Mouse (Mus musculus): ENCODE data around the gene Gm17783. TPM values are rescaled to one million over a fixed set of nuclear protein-coding genes. Genes with fewer than 3 reads are reported as not detected.
"Not testable (repeated sequence)": the region's sequence is repeated elsewhere in the genome, so short reads cannot be mapped to it uniquely, and the experiment has no call there.

Gm17783 gene
- total RNA-seq (2021) = under 1 TPM in 1 of 2 experiments, not detected in 1; 0.44 TPM
- long read RNA-seq, experiment 1 = 0 reads
- long read RNA-seq, experiment 2 = 0 reads

DNA sequence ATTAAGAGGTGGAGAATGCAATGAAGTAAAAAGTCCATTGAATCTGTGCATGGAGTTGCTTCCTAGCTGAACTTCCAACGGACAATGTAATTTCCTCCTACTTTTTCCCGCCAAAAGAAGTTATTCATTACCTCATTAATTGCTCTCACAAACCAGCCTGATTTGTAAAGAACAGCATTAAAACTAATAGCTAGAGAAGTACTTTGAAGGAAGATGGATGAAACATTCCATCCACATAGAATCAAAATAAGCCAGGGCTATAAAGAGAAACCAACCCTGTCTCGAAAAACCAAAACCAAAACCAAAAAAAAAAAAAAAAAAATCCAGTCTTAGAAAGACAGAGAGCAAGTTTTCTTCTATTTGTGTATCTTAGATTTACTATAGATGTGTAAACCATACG is at the start of gene Gm17783:
Gm17783 (minus strand) TSS at position 101 of the 400 bp plus-strand sequence.
- intact Hi-C loops (cut with DNase I) = no loop called here
- DNase-seq (ENCODE audit: low spot score in 2 of 2) = no peak

DNA sequence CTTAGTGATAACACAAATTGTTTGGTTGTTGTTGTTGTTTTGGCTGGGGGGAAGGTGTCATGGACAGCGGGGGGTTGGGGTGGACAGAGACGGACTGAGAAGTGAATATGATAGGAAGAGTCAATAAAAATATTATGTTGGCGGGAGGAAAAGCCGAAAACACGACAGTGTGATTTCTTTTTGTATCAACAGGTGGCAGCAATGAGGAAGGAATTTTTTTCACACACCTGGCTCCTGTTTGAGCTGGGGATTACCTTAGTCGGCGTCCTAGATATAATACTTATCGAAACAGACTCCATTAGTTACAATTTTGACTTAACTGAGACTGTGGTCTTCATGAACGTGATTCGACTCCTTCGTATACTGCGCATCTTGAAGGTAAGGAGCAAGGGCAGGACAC is 48.0 kb upstream of the Gm17783 start:
- intact Hi-C loops (cut with DNase I) = no loop called here
- DNase-seq (ENCODE audit: low spot score in 2 of 2) = no peak

DNA sequence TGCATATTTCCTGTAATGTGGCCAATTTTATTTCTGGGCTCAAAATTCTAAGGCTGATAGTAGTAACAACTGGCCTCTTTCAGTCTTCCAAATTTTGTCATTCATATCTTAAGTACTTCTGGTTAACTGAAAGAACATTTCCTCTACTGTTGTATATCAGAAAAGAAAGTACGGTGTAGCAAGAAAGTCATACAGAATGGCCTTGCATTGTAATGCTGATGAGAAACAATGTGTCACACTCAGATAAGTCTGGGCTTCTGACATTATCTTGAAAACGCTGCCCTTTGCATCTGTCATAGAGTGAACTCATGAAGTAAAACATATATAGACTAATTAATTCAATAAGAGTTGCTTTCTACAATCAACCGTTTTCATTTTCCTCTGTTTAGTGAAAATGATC is 40.5 kb upstream of the Gm17783 start:
- intact Hi-C loops (cut with DNase I) = no loop called here
- DNase-seq (ENCODE audit: low spot score in 2 of 2) = no peak

DNA sequence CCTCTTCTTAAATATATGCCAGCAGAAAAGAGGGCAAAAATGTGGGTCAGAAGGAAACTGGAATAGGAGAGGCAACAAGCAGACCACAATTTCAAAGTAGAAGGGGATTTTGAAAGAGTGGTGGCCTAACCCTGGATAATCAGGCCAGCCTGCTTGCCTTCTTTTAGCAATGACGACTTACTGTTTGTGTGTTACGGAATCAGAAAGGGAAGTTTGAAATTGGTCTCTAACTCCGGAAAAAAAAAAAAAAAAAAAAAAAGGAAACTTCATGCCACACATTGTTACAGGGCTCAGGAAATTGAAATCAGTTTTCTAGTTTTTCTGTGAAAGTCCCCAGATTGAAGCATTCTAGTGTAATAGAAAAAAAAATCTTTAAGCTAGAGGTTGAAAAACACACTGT is 29.9 kb upstream of the Gm17783 start:
- no peak for DNase-seq (ENCODE audit: low spot score in 2 of 2)
- intact Hi-C loops (cut with DNase I) = no loop called here

DNA sequence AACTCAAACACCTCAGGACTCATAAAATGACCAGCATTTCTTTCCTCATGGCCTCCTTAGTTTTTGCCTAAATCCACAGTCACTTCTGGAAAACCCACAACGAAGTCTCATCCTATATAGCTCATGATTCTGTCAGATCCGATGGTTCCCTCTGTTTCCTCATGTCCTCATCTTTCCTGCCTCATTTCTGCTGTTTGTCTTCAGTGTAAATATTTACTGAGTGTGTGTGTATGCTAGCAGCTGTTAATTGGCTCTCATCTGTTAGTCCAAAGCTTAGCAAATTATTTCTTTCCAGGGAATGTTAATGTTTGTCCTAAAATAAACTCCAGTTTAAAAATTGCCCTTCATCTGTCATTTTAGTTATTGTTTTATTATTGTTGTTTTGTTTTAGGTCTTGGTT is 19.7 kb upstream of the Gm17783 start:
- intact Hi-C loops (cut with DNase I) = no loop called here
- DNase-seq (ENCODE audit: low spot score in 2 of 2) = no peak

DNA sequence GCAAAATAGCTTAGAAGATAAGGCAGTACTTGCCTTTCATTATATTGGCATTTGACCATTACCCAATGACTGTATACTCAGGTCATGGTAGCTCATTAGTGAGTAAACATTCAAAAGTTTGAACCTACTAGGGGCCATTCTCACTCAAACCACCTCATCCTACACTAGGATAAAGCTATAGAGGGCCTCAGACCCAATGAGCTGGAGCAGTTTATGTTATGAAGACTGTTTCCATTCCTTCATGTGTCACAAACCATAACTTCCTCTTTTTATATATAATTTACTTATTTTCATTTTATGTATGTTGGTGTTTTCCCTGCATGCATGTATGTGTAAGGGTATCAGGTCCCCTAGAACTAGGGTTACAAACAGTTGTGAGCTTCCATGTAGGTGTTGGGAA is 16.1 kb upstream of the Gm17783 start:
- intact Hi-C loops (cut with DNase I) = no loop called here
- no peak for DNase-seq (ENCODE audit: low spot score in 2 of 2)

DNA sequence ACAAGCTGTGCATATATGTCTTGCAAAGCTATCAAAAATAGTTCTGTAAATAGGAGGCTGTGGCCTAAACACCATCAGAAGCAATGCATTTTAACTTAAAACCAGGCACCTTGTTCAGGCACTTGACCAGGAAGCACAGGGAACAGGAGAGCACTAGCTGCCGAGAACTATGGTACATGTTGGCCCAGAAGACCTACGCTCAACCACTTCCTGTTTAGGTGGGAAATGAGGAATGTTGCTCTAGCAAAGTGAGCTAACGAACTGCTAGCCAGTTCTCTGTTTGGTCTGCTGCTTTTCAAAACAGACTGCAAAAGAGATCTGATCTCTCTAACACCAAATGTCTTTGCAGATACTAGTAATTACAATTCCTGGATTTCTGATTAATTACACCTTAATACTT is 12.5 kb upstream of the Gm17783 start:
- intact Hi-C loops (cut with DNase I) = no loop called here
- DNase-seq (ENCODE audit: low spot score in 2 of 2) = no peak

DNA sequence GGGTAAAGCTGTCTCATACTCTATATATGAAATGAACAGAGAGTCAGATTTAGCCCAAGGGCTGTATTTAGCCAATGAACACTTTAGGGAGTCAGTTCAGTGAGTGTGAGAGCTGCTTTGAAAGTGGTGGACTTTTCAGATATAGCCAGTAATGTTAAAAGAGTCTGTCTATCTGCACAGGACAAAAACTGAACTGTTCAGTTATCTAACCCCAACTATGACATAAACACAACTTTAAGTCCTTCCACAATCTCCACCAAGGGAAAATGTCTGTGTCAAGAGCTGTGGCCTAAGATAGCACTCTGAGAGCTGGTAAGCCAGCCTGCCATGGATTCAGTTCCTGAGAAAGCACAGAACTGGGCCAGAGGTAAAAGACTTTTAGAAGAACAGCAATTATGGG is 10.3 kb upstream of the Gm17783 start:
- intact Hi-C loops (cut with DNase I) = no loop called here
- DNase-seq (ENCODE audit: low spot score in 2 of 2) = no peak

DNA sequence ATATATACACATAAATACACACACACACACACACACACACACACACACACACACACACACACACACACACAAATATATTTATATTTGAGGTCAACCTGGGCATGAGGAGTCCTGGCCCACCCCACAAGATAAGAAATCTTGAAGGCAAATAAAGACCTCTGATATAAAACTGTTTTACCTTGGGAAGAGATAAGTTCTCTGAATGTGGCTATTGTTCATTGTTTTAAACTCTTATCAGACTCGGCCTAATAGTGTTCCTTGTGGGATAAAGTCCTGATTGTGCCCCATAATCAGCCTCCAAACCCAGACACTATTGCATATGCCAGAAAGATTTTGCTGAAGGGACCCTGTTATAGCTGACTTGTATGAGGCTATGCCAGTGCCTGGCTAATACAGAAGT is 6.5 kb upstream of the Gm17783 start:
- DNase-seq (ENCODE audit: low spot score in 2 of 2); intact Hi-C loops (cut with DNase I): not testable (repeated sequence)

DNA sequence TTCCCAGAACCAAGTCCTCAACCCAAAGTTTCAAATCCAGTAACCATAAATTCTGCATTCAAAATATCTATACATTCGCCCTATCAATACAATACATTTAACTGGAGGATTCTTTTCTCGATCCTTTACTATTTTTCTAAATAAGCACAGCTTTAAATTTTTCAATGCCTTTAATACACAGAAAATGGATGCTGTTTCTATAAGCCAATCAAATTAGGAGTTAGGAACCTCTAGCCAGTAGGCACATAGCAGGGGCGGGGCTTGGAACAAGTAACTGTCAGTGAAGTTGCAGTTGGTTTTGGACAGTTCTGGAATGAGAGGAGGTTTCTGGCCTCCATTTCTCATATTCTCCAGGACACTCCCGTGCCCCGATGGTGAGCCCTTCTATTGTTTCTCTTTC is 3.2 kb upstream of the Gm17783 start, which contains the start of gene Slc9c1:
Slc9c1 (plus strand) TSS at position 301 of the 400 bp plus-strand sequence.
- intact Hi-C loops (cut with DNase I) = no loop called here

DNA sequence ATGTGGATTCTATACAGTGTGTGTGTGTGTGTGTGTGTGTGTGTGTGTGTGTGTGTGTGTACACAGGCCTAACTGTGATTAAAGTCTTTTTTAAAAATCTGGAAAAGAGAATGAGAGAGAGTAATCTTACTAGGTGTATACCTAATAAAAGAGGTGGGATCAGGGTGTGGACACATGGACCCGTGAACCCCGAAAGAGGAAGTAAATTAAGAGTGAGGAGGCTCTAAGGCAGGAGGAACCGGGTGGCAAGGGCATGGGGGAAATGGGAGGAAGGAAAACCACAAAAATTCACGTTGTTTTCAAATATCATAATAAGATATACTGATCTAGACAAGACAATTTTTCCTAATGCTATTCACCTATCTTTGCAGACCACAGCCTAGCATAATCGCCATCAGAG is 6.3 kb downstream of the Gm17783 start:
- intact Hi-C loops (cut with DNase I) = no loop called here
- no peak for DNase-seq (ENCODE audit: low spot score in 2 of 2)

More for the DNA sequence above, 3.2 kb upstream of the Gm17783 start, which contains the start of gene Slc9c1:
- no peak for DNase-seq (ENCODE audit: low spot score in 2 of 2)

DNA sequence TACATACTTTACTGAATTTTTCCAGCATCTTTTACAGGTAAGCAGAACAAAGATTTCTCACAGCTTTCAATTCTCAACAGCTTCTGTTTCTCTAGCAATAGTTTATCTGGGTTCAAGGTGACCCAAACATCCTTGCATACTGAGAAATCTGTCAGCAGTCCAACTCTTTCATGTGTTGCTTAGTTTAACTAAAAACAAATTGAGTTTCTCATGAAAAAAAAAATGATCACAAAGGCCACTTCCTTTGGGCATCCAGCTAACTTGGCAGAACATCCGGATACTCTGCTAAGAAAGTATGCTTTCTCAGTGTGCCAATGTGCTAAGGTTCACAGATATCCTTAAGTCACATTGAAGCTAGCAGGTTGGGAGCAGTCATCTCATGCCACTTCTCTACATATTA is 36.5 kb downstream of the Gm17783 start:
- DNase-seq (ENCODE audit: low spot score in 2 of 2) = no peak
- intact Hi-C loops (cut with DNase I) = no loop called here

DNA sequence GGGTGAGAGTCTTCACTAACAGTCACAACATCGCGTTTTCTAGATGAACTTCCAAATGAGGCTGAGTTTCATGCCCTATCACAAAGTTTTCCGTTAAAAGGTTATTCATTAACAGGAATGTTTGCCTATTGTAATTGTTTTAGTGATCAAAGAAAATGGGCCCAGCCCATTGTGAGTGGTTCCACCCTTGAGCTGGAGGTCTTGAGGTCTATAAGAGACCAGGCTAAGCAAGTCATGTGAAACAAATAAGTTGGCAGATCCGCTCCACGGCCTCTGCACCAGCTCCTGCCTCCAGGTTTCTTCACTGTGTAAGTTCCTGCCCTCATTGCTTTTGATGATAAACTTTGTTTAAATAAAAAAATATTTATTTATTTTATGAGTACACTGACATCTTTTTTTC is 38.9 kb downstream of the Gm17783 start, which contains the start of gene Gm609:
Gm609 (minus strand) TSS at position 43 of the 400 bp plus-strand sequence.
- intact Hi-C loops (cut with DNase I) = no loop called here
- no peak for DNase-seq (ENCODE audit: low spot score in 2 of 2)

DNA sequence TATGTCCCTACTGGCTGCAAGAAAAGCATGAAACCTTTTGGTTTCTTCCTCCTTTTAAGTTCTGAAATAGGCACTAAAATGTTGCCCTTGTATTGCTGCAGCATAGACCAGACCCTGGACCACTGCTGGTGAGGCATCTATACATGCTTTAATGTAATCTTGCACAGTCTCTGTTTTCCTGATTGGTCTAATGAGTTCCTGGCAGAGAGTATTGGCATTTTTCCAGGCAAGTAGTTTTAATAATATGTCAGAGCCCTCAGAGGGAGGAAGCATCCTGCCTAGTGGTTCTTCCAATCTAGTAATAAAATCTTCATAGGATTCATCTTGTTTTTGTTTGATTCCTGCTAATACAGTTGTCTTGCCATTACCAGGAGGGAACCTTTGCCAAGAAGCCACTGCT is 54.9 kb downstream of the Gm17783 start:
- no peak for DNase-seq (ENCODE audit: low spot score in 2 of 2)
- intact Hi-C loops (cut with DNase I) = no loop called here

DNA sequence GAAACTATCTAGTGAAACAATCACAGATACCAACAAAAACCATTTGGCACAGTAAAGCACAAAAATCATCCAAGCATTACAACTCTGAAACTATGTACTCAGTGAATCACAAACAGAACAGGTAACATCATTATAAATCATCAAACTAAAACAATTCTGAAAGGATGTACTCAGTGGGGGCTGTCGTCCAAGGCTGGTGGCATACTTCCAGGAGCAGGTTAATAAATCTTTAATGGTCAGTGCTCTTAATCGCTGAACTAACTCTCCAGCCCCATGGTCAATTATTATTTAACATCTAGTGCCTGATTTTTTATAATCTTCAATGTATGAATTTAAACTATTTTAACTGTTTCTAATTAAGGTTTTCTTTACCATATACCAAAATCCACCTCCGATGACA is 60.0 kb downstream of the Gm17783 start:
- intact Hi-C loops (cut with DNase I); DNase-seq (ENCODE audit: low spot score in 2 of 2): not testable (repeated sequence)

Other genes starting within 250 kb of the Gm17783 start
- gene Cd200, start 123.0 kb downstream of the Gm17783 start, total RNA-seq (2021) = 100 to 1,000 TPM; 158 to 160 TPM
- under 1 TPM; 0.13 to 0.33 TPM for gene Gm609, start 39.1 kb downstream of the Gm17783 start, total RNA-seq (2021)
- gene Slc9c1, start 3.3 kb upstream of the Gm17783 start, total RNA-seq (2021) = not detected
- not detected for gene Gcsam, start 78.3 kb upstream of the Gm17783 start, total RNA-seq (2021)
- under 1 TPM; 0.15 to 0.21 TPM for gene BC016579, start 122.0 kb upstream of the Gm17783 start, total RNA-seq (2021)
- gene Tmprss7, start 161.6 kb upstream of the Gm17783 start, total RNA-seq (2021) = 1 to 10 TPM; 5.2 to 8.5 TPM
- gene Tagln3, start 192.6 kb upstream of the Gm17783 start, total RNA-seq (2021) = 100 to 1,000 TPM; 302 to 304 TPM
- 10 to 100 TPM; 20.1 to 22.5 TPM for gene Abhd10, start 210.9 kb upstream of the Gm17783 start, total RNA-seq (2021)